16 mouse cellular contexts compared by ENCODE assay signal in genomic region chr15:60779531-60779973, GRCm38 (mm10).
DNase-seq lines count a peak whose midpoint lies in the region; ATAC-seq and TF ChIP-seq lines count a peak whose summit lies in the region.
"Had no signal": no experiment of that assay in that cellular context is flagged by ENCODE, and none has a peak within 500 bp of the region (broad histone marks: within the 10 kb centered on the region; RNA-seq: fewer than 3 reads in every experiment).

No protein-coding gene starts in this region.

- peak; percentile 9 to 46 for DNase-seq in heart, adult 9 months (ENCODE audit: low spot score in 2 of 2)
- peak; percentile 7 for DNase-seq in c-Kit-positive CD71-negative TER-119-negative erythroid progenitor cells, embryonic 14.5 days (ENCODE audit: low read depth)
- DNase-seq in lung, postnatal 10 days: peak; percentile 22
- DNase-seq in stomach, postnatal 0 days (ENCODE audit: low spot score): peak; percentile 17
- DNase-seq in layer of hippocampus, adult 2 months (ENCODE audit: low spot score in 2 of 2): no peak
- DNase-seq: cerebellum, postnatal 10 days; gastrocnemius, postnatal 36 days had no signal

- H3K9me3 ChIP-seq in heart, embryonic 12.5 days (replicated peaks): no peaks in the 10 kb centered on the region
- H3K9me3 ChIP-seq in stomach, postnatal 0 days (ENCODE audit: control insufficient read depth, low read length): no peaks in the 10 kb centered on the region
- H3K9me3 ChIP-seq in intestine, embryonic 15.5 days: no peaks in the 10 kb centered on the region
- H3K9me3 ChIP-seq: hindbrain, embryonic 15.5 days; lung, embryonic 15.5 days; neural tube, embryonic 15.5 days had no signal

- no peak overlapping the region for H3K27ac ChIP-seq in heart, embryonic 12.5 days (ENCODE audit: poor library complexity, severe bottlenecking)
- H3K27ac ChIP-seq in stomach, postnatal 0 days (replicated peaks): peak overlapping the region; percentile 18; the same call in 1 of the 2 replicates
- no peak overlapping the region for H3K27ac ChIP-seq in layer of hippocampus, adult 2 months
- H3K27ac ChIP-seq in intestine, embryonic 15.5 days: no peak overlapping the region
- H3K27ac ChIP-seq: hindbrain, embryonic 15.5 days; kidney, postnatal 0 days; lung, embryonic 15.5 days; neural tube, embryonic 15.5 days had no signal

- no peaks in the 10 kb centered on the region for H3K4me1 ChIP-seq in heart, embryonic 12.5 days (replicated peaks)
- H3K4me1 ChIP-seq in stomach, postnatal 0 days (replicated peaks; ENCODE audit: control insufficient read depth, insufficient read depth): no peaks in the 10 kb centered on the region
- H3K4me1 ChIP-seq in intestine, embryonic 15.5 days (replicated peaks): no peaks in the 10 kb centered on the region
- H3K4me1 ChIP-seq: hindbrain, embryonic 15.5 days; lung, embryonic 15.5 days; neural tube, embryonic 15.5 days had no signal

- H3K4me3 ChIP-seq in heart, embryonic 12.5 days: no peak overlapping the region
- no peak overlapping the region for H3K4me3 ChIP-seq in stomach, postnatal 0 days (ENCODE audit: low read depth, low read length)
- no peak overlapping the region for H3K4me3 ChIP-seq in layer of hippocampus, adult 2 months
- no peak overlapping the region for H3K4me3 ChIP-seq in intestine, embryonic 15.5 days (replicated peaks)
- H3K4me3 ChIP-seq: hindbrain, embryonic 15.5 days; lung, embryonic 15.5 days; neural tube, embryonic 15.5 days had no signal

- no peak overlapping the region for H3K4me2 ChIP-seq in heart, embryonic 12.5 days
- no peak overlapping the region for H3K4me2 ChIP-seq in stomach, postnatal 0 days (replicated peaks; ENCODE audit: low read depth)
- H3K4me2 ChIP-seq in intestine, embryonic 15.5 days (replicated peaks): no peak overlapping the region
- H3K4me2 ChIP-seq: hindbrain, embryonic 15.5 days; lung, embryonic 15.5 days; neural tube, embryonic 15.5 days had no signal

- H3K9ac ChIP-seq in heart, embryonic 12.5 days: no peak overlapping the region
- no peak overlapping the region for H3K9ac ChIP-seq in stomach, postnatal 0 days (ENCODE audit: low read length)
- H3K9ac ChIP-seq in intestine, embryonic 15.5 days: no peak overlapping the region
- H3K9ac ChIP-seq: hindbrain, embryonic 15.5 days; lung, embryonic 15.5 days; neural tube, embryonic 15.5 days had no signal

- WGBS in heart, embryonic 12.5 days: 92% methylated on average over 1 of the region's 1 CpGs
- WGBS in stomach, postnatal 0 days: 72% methylated on average over 1 of the region's 1 CpGs
- 81% methylated on average over 1 of the region's 1 CpGs for WGBS in intestine, embryonic 15.5 days

- TF ChIP-seq CTCF in stomach, postnatal 0 days (IDR thresholded peaks at IDR 0.05; ENCODE audit: low read depth): no peak
- no peak for TF ChIP-seq CTCF in layer of hippocampus, adult 2 months (conservative IDR thresholded peaks at IDR 0.05)

- H3K27me3 ChIP-seq in heart, embryonic 12.5 days (replicated peaks): no peaks in the 10 kb centered on the region
- H3K27me3 ChIP-seq in stomach, postnatal 0 days (ENCODE audit: control insufficient read depth, insufficient read depth, low read length): no peaks in the 10 kb centered on the region
- no peaks in the 10 kb centered on the region for H3K27me3 ChIP-seq in intestine, embryonic 15.5 days (replicated peaks)
- H3K27me3 ChIP-seq: hindbrain, embryonic 15.5 days; lung, embryonic 15.5 days; neural tube, embryonic 15.5 days had no signal

- TF ChIP-seq EP300 in stomach, postnatal 0 days (optimal IDR thresholded peaks at IDR 0.05): no peak

- no peak for ATAC-seq in heart, embryonic 12.5 days (ENCODE audit: insufficient number of reproducible peaks, low FRiP score)
- ATAC-seq in stomach, postnatal 0 days (ENCODE audit: low FRiP score, low TSS enrichment): peak; percentile 90
- no peak for ATAC-seq in intestine, embryonic 15.5 days
- ATAC-seq: CD4-positive, CD25-positive, alpha-beta regulatory T cell, adult 4 months; forebrain, embryonic 16.5 days; midbrain, embryonic 16.5 days had no signal

- no peaks in the 10 kb centered on the region for H3K36me3 ChIP-seq in heart, embryonic 12.5 days
- no peaks in the 10 kb centered on the region for H3K36me3 ChIP-seq in stomach, postnatal 0 days (ENCODE audit: control insufficient read depth, insufficient read depth, low read length)
- no peaks in the 10 kb centered on the region for H3K36me3 ChIP-seq in intestine, embryonic 15.5 days
- H3K36me3 ChIP-seq: hindbrain, embryonic 15.5 days; lung, embryonic 15.5 days; neural tube, embryonic 15.5 days had no signal

Comparison
In these comparisons a context has a peak if more than half of its experiments do, and no peak if none do; other contexts are left out.
1. DNase-seq: peak in heart, adult 9 months (2 of 2), c-Kit-positive CD71-negative TER-119-negative erythroid progenitor cells, embryonic 14.5 days (single experiment), lung, postnatal 10 days (single experiment) and stomach, postnatal 0 days (single experiment); none in layer of hippocampus, adult 2 months (0 of 2).